Mouse (Mus musculus) brain, embryonic 14.5 days (tissue): Measurements from ENCODE around the gene Esr1. TPM values are rescaled to one million over a fixed set of nuclear protein-coding genes. Genes with fewer than 3 reads are reported as not detected.

Source experiments
- DNase-seq: peaks from one replicate; pipeline ENCODE4 v3.0.0-alpha.2; 2011; ENCODE audit warnings: low read depth
- CTCF ChIP-seq: fragments of 200-500 bp; IDR thresholded peaks from 2 replicates; pipeline ENCODE4 v1.5.1; 2012; ENCODE audit warnings: inconsistent platforms, mild to moderate bottlenecking, moderate library complexity, borderline replicate concordance; ENCODE audit not compliant: insufficient read depth, insufficient read length; ENCODE audit errors: extremely low read depth
- POLR2A ChIP-seq: fragments of 200-500 bp; IDR thresholded peaks from 2 replicates; pipeline ENCODE4 v1.6.1; 2012; ENCODE audit warnings: mild to moderate bottlenecking, inconsistent platforms, borderline replicate concordance; ENCODE audit not compliant: poor library complexity, insufficient read depth, insufficient read length, severe bottlenecking; ENCODE audit errors: extremely low read depth
- polyA plus RNA-seq: library from polyadenylated mRNA; depleted of rRNA; stranded (reverse); fragments of >200 nt; gene quantifications from 2 replicates; pipeline ENCODE4 v1.2.3, GENCODE M21; 2012

The Esr1 gene
- polyA plus RNA-seq, 1 experiment, result 0.19 TPM

DNA sequence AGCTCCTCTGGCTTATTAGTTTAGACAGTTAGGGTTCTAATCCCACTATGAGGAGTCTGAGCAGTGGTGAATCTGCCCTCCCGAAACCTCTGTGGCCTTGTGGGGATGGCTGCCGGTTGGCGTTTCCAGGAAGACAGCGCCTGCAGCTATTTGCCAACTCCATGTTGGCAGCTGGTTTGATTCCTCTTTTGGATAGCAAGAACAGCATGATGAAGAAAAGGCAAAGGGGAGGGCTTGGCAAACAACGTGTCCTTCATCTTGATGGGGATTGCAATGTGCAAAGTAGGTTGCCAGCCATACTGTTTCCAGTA lies 10.1 kb downstream of the Esr1 start:
- DNase-seq, result peak; percentile 10
- TF ChIP-seq POLR2A (no peak), CTCF (no peak)

DNA sequence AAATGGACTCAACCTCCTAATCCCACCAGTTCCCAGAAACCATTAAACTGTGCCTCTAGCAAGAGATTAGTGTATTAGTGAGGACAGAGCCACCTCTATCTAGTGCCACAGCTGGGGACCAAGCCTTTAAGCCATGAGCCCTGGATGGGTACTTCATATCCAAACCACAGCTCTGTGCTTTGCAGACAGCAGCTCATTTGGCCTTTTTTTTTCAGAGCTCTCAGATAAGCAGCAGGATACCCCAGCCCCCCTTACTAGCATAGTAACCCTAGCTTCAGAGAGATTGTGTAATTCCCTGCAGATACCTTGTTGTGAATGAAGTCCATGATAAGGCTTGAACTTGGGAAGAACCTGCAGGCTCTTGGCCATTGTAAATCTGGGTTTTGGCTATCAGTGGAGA lies 11.9 kb downstream of the Esr1 start:
- DNase-seq, result no peak
- TF ChIP-seq CTCF, result no peak
- no peak for TF ChIP-seq POLR2A

DNA sequence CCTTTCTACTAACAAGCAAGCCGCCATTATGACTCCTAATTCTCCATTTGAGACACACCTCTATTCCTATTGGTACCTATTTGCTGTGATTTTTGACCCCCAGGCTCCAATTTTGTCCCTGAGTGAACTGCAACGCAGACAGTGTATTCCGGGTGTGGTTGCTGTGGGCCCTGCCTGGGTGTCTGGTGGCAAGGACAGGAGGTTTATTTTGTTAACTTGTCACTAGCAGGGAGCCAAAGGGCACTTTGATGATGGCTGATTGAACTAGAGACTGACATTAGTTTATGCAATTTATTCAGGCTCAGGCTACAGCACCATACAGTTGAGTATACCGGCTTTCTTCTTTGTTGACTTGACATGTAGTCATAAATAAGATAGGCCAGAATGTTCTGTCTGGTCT lies 13.2 kb downstream of the Esr1 start:
- TF ChIP-seq CTCF (no peak), POLR2A (no peak)
- DNase-seq, result no peak

DNA sequence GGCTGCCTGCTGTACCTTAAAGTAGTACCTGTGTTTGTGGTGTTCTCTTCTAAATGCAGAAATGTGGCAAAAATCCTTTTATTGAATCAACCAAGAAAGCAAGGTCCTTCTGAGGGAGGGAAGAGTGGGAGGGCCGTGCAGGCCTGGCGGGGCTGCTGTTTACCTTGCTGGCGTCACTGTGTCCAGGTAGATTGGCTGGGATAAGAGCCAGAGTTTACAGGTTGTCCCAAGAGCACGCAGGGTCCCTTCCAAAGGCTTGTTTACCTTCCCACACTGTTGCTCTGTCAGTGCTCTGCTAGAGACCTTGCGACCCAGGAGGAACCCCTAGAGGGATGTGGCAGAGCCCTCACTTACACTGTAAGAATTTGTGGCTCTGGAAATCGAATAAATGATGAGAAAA lies 13.9 kb downstream of the Esr1 start:
- TF ChIP-seq CTCF, result no peak
- DNase-seq, result no peak

DNA sequence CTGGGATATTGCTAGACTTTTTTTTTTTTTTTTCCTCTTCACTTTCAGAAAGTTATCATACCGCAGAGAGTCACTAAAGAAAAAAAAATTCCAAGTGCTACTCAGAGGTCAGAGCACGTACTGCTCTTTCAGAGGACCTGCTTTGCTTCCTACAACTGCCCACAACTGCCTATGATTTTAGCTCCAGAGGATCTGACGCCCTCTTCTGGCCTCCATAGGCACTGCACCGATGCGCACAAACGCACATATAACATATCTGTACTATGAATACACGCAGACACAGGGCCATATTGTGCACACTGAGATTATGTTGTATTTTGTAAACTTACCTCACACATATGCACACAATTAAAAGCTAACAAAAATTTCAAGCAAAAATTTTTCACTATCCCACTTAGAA lies 15.0 kb downstream of the Esr1 start:
- DNase-seq, result no peak
- TF ChIP-seq CTCF, result 0 out of 2 replicates have a peak, but pooled peaks have one; percentile 17
- no peak for TF ChIP-seq POLR2A

DNA sequence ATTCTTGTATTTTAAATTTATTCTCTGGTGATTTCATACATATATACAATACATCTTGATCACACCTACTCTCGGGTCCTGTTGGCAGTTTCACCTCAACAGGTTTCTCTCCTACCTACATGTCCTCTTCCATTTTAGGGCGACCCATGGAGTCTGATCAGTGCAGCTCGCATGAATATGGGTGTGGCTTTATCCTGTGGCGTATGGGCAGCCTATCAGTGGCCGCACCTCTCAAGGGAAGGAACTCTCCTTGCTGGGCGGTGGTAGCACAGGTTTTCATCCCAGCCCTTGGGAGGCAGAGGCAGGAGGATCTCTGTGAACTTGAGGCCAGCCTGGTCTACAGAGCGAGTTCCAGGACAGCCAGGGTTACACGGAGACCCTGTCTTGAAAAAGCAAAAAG lies 15.6 kb downstream of the Esr1 start:
- DNase-seq, result no peak
- TF ChIP-seq CTCF, result no peak

DNA sequence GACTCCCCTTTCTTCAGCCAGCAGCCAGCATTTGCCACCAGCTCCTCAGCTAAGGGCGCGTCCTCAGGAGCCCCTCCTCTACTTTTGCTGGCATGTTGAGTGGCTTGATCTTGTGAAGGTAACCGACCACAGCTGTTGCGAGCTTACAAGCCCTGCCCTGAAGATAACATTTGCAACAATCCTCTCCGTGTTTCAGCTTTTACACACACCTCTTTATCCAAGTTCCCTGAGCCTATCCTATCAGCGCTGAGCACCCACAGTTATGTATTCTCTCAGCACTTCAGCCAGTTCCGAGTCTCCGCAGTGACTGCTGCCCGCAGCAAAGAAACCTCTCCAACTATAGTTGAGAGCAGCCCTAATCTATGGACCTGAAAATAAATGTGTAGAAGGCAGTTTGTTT lies 16.0 kb downstream of the Esr1 start:
- no peak for DNase-seq

DNA sequence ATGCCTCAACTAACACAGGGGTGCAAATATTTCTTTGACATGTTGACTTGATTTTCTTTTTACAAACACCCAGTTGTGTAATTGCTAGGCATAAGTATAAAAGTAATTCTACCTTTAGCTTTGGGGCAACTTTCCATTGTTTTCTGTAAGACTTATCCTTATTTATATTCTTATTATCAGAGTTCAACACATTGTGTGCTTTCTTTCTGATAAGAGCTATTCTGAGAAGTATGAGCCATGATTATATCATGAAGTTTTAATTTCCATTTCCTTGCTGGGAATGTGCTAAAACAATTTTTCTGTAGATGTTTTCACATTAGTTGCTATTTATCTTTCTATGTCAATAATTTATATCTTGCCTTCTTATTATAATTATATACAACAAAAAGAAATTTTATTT lies 17.9 kb downstream of the Esr1 start:
- no peak for DNase-seq
- TF ChIP-seq POLR2A, result no peak
- TF ChIP-seq CTCF, result no peak

More for the DNA sequence above, 16.0 kb downstream of the Esr1 start:
- TF ChIP-seq POLR2A (no peak), CTCF (no peak)

DNA sequence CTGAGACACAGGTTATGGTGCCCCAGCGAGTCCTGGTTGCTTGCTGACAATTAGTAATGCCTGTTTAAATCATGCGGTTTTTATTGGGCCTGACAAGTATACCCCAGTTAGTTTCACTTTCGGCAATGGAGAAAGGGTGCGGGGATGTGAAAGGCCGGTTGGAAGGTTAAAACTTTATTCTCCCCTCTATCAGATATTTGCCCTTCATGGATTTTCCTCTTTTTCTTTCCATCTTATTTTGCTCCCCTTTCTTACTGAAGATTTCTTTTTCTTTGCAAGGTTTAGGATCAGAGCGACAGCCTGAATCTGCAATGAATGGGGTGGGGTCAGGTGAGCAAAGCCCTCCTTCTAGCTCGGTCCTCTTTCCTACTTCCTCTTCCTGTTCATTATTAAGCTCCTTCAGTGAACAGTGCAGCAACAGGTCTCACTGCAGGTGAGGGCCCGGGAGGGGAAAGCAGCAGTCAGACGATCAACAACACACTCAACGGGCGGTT lies 20.9 kb downstream of the Esr1 start:
- no peak for DNase-seq
- TF ChIP-seq CTCF (no peak), POLR2A (no peak)

DNA sequence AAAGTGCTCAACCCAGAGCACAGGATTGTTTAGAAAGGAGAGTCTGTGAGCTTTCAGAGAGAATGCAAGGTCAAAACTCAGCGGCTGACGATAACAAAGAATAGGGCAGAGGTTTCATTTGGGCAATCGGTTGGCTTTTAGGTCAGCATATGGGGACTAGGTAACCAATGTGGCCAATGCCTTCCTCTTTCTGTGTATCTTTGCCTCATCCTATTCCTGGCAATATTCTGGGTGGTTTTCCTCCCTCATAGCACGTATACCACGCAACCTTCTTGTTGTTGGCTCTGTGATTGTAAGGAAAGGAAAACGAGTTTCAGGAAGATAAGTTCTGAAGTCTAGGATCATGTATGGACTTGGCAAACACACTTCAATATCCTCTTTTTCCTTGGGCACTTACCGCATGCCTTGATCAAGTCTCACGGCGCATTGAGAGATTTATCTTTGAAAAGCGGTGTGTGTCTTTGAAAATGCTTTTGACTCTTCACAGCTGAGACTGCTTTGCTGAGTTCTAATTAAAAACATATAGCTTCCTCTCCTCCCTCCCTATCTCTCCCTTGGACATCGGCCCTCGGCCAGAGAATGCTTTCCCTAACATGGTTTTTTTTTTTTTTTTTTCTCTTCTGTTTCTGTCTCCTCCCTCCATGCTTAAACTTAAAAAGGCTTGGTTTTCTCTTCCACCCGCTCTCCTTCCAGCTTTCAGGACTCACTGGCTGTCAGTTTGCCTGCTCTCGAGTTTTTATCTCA lies 22.1 kb downstream of the Esr1 start:
- no peak for DNase-seq
- no peak for TF ChIP-seq CTCF
- TF ChIP-seq POLR2A, result no peak

DNA sequence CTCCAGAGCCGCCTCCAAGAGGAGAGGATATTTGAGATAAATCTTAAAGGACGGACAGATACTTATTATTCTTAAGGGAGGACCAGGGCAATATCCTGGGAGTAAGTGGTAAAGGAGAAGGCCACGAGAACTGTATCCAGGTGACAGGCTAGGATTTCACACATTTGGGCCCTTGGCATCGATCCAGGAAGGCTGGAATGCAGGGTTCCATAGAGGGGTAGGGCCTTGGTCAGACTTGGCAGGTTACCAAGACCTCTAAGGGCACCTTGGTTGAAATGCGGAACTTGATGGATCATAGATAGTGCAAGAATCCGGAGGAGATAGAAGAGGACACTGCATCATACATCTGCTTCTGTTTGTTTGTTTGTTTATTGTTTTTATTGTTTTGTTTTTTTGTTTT lies 24.3 kb downstream of the Esr1 start:
- DNase-seq, result no peak
- TF ChIP-seq POLR2A, result no peak
- no peak for TF ChIP-seq CTCF

DNA sequence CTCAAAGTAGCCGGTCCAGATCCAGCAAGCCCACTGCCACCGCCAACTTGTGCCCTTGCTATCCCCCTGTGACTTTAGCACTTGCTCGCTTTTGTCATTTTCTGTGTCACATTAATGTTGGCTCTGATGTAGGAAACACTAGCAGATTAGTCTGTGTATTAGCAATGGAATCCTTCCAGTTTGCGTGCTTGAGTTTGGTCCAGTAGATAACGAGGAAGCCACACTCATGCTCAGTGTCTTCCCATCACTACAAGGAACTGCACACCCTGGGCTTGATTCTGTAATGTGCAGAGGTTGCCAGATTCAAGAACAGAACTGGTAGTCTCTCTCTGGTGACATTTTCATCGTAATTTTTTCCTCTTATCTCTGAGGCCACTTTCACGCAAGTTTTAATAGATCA lies 34.7 kb downstream of the Esr1 start:
- no peak for DNase-seq
- TF ChIP-seq POLR2A (no peak), CTCF (no peak)

DNA sequence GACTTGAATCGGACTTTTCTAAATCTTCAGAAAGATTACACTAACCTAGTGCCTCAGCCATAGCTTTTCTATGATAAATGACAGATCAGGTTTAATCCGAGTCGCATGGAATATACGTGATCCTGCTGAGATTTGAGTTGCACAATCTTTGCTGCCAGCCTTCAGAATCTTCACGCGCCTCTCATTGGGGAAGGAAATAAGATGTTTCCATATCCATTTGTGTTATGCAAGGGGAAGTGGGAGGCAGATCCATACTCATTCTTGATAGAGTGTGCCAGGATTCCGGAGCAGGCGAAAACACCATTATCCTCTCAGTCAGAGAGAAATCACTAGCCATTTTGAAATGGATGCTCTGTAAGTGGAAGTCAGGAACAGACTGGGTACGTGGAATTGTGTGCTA lies 35.5 kb downstream of the Esr1 start:
- TF ChIP-seq POLR2A (no peak), CTCF (no peak)
- no peak for DNase-seq

DNA sequence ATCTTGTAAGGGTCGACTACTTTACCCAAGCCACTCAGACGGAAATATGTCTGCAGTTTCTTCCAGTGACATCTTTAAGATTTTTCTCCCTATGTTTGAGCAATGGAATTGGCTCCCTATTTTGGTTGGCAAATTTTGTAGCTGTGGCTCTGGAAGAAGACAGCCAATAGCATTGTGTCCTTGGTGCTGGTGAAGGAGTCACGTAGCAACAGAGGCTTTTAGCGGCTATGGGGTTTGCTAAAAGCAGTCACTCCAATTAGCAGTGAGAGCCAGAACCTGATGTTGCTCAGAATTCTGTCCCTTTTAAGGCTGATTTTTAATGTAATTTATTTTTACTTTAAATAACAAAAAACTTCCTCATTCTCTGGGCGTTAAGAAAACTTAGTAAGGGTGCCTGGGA lies 54.0 kb downstream of the Esr1 start:
- no peak for TF ChIP-seq CTCF
- no peak for TF ChIP-seq POLR2A
- DNase-seq, result no peak
